Mouse (Mus musculus) left cerebral cortex, postnatal 14 days (tissue): ENCODE measurements around the gene Dus1l. TPM values are rescaled to one million over a fixed set of nuclear protein-coding genes. Genes with fewer than 3 reads are reported as not detected.
"Not testable (repeated sequence)": the region's sequence is repeated elsewhere in the genome, so short reads cannot be mapped to it uniquely, and the experiment has no call there.

Experiments
- DNase-seq, 2 experiments: peaks; one replicate each; pipeline ENCODE4 v3.0.0; 2021 to 2022; ENCODE audit warnings: low spot score in 2 of 2, mixed read lengths in 1 of 2
- intact Hi-C: fragments of 180-260 bp; cut with DNase I; formaldehyde crosslinking; loops from one replicate; pipeline ENCODE4 v1.15.1; 2025
- long read RNA-seq, 2 experiments: library from polyadenylated mRNA; stranded (forward); transcript quantifications; one replicate each; pipeline ENCODE4 v2.0.0; 2021
- total RNA-seq, 2 experiments: library from RNA; stranded (reverse); gene quantifications; 2 replicates each; pipeline ENCODE4 v1.2.3; 2021

Gene Dus1l
- total RNA-seq = 10 to 100 TPM; 44.2 to 49.0 TPM
- long read RNA-seq, experiment 1, partial matches to known transcripts = 16 of 64 reads
- long read RNA-seq, experiment 1, other reads (novel, unspliced or antisense) = 47 of 64 reads
- long read RNA-seq, experiment 2, partial matches to known transcripts = 29 of 70 reads
- long read RNA-seq, experiment 2, other reads (novel, unspliced or antisense) = 41 of 70 reads

- intact Hi-C loops = no loop called here
- peak; percentile 96 to 99 for DNase-seq
These were observed at the start of gene Dus1l for GRCm38 (mm10) chr11:120795756-120796613. TSS of gene Dus1l (minus strand) at chr11:120796403.

DNA sequence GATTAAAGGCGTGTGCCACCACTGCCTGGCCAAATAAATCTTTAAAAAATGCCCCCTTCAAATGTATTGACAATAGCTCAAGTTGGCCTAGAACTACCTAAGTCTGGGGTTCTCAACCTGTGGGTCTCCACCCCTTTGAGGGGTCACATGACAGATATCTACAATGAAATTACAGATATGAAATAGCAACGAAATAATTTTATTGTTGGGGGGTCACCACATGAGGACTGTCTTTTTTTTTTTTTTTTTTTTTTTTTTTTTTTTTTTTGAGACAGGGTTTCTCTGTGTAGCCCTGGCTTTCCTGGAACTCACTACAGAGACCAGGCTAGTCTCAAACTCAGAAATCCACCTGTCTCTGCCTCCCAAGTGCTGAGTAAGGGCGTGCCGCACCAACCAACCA is 48.1 kb upstream of the Dus1l start:
- intact Hi-C loops = no loop called here
- DNase-seq = no peak

GRCm38 (mm10) chr11:120833555-120834280 is 37.5 kb upstream of the Dus1l start:
- intact Hi-C loops = no loop called here
- DNase-seq = no peak

DNA sequence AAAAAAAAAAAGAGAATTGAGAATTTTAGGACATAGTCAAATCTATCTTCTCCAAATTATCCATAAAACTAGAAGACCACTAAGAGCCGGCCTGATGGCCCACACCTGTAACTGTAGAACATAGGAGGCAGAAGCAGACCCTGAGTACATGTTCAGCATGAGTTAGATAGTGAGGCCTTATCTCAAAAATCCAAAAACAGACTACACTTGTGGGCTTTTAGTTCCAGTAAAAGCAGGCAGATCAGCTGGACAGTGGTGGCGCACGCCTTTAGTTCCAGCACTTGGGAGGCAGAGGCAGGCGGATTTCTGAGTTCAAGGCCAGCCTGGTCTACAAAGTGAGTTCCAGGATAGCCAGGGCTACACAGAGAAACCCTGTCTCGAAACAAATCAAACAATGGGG is 36.8 kb upstream of the Dus1l start:
- not testable (repeated sequence) for DNase-seq

GRCm38 (mm10) chr11:120831659-120832440 is 35.6 kb upstream of the Dus1l start:
- no peak for DNase-seq
- intact Hi-C loops = no loop called here

More for the DNA sequence above, 36.8 kb upstream of the Dus1l start:
- intact Hi-C loops = not testable (repeated sequence)

GRCm38 (mm10) chr11:120830686-120831085 is 34.5 kb upstream of the Dus1l start:
- peak in 1 of 2 experiments; percentile 2 for DNase-seq
- intact Hi-C loops = no loop called here

DNA sequence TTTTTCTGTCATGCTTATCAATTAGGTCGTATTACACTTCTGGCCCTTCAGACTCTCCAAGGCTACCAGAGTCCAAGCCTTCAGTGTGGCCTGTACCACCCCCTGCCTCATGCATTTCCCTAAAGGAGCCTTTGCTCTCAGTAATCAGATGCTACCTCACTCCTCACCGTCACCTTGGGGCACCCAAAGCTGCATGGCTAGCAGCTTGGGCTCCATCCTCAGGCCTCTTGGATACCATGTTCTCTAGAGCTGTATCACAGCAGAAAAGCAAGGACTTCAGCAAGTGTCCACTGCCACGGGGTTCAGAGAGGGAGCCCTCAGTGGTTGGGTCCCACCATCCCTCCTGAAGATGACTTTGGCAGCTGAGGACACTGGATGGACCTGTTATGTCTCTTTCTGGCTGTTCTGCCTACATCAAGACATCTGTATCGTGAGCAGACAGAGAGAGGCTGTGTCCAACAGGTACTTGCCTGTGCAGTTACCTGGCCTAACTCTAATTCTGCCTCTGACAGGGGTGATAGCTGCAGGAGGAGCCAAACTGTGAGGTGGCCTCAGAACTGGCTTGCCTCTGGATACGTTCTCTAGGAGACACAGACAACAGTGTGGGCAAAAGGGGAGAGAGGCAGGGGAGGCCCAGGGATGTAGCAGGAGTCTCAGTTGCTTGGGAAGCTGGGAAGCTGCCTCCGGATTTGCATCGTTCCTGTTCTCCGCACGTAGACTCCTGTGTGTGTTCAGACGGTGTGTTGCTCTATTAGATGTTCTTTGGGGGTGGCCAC is 33.7 kb upstream of the Dus1l start:
- intact Hi-C loops = no loop called here
- DNase-seq = no peak

DNA sequence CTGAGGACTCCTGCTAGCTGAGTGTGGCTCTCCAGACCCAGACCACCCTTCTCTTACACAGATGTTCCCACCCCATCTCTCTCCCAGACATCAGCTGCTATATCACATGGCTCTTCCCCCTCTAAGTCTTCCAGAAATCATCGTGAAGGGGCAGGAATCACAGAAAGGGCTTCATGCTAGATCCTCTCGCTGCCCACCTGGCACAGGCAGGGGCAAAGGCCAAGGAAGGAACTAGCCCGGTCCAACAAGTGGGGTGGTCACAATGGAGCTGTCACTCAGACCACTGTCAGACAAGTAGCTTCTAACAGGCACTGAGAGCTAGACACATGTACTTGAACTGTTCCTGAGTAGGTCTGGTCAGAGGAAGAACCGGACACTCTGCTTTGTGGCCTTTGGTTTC is 32.2 kb upstream of the Dus1l start:
- intact Hi-C loops = no loop called here
- DNase-seq = no peak

- no peak for DNase-seq
- intact Hi-C loops = no loop called here
These were observed 30.1 kb upstream of the Dus1l start for GRCm38 (mm10) chr11:120826016-120826953.

GRCm38 (mm10) chr11:120825289-120825863 is 29.2 kb upstream of the Dus1l start:
- intact Hi-C loops = no loop called here
- DNase-seq = no peak

GRCm38 (mm10) chr11:120824787-120825288 is 28.6 kb upstream of the Dus1l start:
- no peak for DNase-seq

DNA sequence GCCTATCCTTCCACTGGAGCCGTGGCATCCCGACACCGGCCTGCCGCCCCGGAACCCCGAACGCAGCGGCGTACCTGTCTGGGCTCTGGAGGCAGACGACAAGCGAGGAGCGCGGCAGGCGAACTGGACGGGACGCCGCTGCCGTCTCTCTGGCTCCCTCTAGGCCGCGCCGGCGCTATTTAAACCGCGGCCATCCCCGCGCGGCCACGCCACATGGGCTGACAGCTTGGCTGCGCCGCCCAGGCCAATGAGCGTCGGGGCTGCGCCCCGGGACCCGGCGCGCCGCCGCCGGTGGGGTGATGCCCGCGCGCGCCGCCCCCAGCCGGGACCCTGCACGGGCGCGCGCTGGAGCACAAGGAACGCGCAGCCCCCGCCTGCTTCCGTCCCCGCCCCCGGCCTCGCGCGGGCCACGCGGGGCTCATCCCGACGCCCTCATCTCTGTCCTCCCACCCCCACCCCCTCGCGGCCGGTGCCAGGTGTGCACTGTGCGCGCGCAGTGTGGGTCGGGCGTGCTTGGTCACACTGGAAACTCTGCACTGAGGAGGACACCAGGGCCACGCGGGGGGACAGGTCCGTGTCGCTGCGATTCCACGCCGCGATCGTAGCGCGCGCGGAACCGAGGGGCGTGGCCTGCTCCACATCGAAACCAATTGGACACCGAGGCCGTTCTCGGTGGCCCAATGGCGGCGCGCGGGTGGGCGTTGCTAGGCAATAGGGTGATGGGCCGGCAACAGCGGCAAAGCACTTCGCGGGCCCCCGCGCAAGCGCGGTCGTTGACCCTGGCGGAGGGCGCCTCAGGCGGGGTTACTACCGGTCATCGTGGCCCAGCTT is 28.0 kb upstream of the Dus1l start, which contains the start of gene Fasn:
Gene Fasn (minus strand): TSS at position 592 of the 831 bp plus-strand sequence.
- DNase-seq = peak; percentile 98 to 99
- intact Hi-C loops = loop anchor here (5.0 kb wide), 1 partner anchor 78 kb away; no protein-coding TSS in a partner anchor

More at GRCm38 (mm10) chr11:120824787-120825288, 28.6 kb upstream of the Dus1l start:
- intact Hi-C loops = loop anchor here (5.0 kb wide), 1 partner anchor 77 kb away; no protein-coding TSS in a partner anchor

GRCm38 (mm10) chr11:120823551-120823947 is 27.3 kb upstream of the Dus1l start:
- intact Hi-C loops = loop anchor here (5.0 kb wide), 1 partner anchor 79 kb away; no protein-coding TSS in a partner anchor
- peak in 1 of 2 experiments; percentile 54 for DNase-seq

DNA sequence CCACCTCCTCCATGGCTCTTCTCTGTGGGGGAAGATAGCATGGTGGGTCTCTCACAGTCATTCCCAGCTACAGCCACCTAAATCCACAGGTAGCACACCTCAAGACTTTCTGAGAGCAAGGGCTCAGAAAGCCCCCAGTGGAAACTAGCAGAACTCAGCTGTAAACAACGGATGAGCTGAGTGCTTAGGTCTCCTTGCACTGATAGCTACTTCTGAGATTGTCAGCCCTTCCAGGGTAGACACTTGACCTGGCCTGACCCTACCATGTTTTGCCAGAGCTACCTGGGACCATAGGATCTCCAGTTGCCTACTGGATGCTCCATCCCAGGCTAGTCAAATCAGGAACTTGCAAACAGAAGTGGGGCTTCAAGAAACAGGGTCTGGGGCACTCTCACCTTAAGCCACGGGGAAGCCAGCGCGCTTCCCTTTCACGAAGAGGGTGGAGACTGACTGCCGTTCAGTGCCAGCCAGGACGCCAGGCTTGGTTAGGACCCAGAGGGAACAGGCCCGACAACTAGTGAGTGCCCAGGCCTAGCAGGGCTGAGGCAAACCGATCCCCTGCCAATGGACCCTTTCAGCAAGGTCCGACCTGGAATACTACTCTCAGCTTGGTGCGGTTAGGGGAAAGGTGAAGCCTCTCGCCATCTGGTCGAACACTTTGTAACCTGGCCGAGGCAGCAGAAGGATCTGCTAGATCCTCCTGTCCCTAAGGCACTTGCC is 26.8 kb upstream of the Dus1l start:
- no peak for DNase-seq
- intact Hi-C loops = loop anchor here (5.0 kb wide), 1 partner anchor 79 kb away; no protein-coding TSS in a partner anchor

- DNase-seq = no peak
These were observed 26.1 kb upstream of the Dus1l start for GRCm38 (mm10) chr11:120822321-120822720.

More at GRCm38 (mm10) chr11:120822321-120822720, 26.1 kb upstream of the Dus1l start:
- intact Hi-C loops = loop anchor here (5.0 kb wide), 1 partner anchor 80 kb away; no protein-coding TSS in a partner anchor
